Mouse (Mus musculus) skeletal muscle tissue, postnatal 0 days (tissue): ENCODE results near the gene Prss57. TPM values are rescaled to one million over a fixed set of nuclear protein-coding genes. Genes with fewer than 3 reads are reported as not detected.

Experiments used
- polyA plus RNA-seq: library from polyadenylated mRNA; unstranded; fragments of >200 nt; fragmentation: Nextera tagmentation; extraction: Ambion mirVana; gene quantifications from 2 replicates; pipeline ENCODE4 v1.2.1, GENCODE M21; 2015

Prss57 gene
- not detected in 2 replicates for polyA plus RNA-seq

DNA sequence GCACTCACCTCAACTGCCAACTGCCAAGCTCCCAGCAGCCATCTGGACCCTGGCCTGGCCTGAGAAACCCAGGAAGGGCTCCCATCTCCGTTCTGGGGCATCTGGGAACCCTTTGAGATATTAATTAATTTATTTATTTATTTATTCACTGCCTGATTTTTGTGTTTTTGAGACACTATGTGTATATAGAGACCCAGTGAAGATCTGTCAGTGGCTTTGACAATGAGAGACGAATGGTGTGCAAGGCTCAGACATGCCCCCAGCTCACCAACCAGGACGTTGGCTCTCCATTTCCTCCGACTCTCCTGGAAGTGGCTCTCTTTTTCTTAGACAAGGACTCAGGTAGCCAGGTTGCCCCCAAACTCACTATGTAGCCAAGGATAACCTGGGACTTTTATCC lies at the start of gene Prss57:
Gene Prss57, minus strand, starts transcription at position 101 of the 400 bp plus-strand sequence.

DNA sequence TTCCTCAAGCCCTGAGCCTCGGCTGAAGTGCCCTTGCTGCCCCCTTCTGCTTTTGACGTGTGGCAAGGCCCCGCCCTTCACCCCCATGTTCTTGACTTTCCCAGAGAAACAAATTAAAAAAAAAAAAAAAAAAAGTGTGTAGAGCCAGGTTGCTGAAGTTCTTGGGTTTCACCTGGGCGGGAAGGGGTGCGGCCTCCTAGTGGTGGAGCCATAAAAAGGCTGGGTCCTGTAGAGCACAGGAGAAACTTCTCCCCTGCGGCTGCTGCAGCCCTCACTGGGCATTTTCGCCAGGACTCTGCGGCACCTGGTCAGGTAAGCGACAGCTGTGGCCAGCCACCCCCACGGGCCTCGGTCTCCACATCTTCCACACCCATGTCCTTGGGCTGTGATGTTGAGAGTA lies 30.0 kb upstream of the Prss57 start, which contains the start of gene Misp:
Gene Misp, plus strand, starts transcription at position 208 of the 400 bp plus-strand sequence.

DNA sequence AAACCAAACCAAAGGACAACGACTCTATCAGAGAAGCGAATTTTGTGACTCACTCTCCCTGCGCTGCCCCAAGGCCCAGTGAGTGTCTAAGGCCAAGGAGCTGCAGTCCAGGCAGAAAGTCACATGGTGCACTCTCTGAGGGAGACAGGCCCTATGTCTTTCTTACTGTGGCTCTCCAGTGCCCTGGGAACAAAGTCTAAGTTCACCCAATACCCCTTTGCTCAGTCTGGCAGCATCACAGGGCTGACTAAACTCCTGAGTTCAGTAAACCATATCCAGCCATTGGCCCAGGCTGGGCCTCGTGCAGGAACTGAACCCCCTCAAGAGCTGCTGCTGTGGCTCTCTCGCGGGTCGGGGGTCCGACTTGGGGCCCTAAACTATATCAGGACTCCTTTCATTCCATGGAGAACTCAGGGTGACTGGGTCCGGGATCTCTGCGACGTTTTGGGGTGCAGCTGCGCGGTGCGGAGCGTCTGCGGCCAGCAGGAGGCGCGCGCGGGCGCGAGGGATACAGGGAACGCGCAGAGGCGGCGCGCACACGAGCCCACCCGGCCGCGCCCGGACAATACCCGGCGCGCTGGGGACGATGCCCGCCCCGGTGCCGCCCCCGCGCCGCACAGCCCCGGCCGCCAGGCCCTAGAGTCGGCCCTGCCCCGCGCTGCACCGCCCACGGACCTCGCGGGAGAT lies 2.4 kb upstream of the Prss57 start, which contains the start of gene Palm:
Gene Palm, plus strand, starts transcription at position 522 of the 687 bp plus-strand sequence.

DNA sequence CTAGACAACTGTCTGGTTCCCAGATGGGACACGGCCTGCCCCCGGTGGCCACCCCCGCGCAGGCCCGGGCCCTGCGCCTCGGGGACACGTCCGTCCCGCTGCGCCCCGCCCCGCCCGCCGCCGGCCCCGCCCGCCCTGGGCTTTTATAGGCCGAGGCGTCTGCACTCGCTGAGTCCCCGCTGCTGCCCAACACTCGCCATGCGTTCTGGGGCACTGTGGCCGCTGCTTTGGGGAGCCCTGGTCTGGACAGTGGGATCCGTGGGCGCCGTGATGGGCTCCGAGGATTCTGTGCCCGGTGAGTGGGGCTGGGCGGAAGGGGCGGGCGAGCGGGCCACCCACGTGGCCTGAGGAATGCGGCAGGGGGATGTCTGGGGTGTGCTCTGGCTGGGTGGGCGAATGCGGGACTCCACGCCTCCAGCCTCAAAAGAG lies 13.6 kb downstream of the Prss57 start, which contains the start of gene Fstl3:
Gene Fstl3, plus strand, starts transcription at position 170 of the 429 bp plus-strand sequence.

DNA sequence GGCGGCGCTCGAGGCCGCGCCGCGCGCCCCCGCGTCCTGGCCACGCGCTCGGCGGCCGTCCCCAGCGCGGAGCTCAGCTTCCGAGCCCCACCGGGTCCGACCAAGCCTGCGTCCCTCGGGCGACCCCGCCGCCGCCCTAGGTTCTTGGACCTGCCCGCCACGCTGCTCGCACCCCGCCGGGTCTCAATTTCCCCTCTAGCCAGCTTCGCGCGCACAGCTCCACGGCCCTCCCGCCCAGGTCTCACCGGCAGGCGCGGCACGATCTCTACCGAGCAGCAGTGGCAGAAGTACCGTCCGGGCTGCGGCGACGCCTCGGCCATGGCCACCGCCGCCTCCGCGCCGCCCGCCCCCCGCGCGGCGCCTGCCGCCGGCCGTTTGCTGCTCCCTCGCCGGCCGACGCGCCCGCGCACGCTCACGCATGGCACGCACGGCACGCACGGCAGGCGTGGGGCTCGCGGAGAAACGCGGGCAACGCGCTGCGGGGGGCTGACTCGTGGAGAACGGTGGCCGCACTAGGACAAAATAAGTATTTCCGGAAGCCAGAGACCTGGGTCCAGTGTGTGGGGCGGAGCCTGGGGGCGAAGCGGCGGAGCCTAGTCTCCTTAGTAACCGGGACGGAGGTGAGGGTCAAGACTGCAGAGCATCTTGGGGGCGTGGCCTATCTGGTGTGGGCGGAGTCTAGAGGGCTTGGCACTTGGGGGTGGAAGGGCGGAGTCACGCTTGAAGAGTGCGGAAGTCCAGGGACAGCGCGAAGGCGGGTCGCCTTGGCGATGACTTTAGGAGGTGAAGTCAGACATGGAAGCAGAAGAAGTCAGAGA lies 24.0 kb downstream of the Prss57 start, which contains the start of gene Rnf126:
Gene Rnf126, minus strand, starts transcription at position 445 of the 818 bp plus-strand sequence.

DNA sequence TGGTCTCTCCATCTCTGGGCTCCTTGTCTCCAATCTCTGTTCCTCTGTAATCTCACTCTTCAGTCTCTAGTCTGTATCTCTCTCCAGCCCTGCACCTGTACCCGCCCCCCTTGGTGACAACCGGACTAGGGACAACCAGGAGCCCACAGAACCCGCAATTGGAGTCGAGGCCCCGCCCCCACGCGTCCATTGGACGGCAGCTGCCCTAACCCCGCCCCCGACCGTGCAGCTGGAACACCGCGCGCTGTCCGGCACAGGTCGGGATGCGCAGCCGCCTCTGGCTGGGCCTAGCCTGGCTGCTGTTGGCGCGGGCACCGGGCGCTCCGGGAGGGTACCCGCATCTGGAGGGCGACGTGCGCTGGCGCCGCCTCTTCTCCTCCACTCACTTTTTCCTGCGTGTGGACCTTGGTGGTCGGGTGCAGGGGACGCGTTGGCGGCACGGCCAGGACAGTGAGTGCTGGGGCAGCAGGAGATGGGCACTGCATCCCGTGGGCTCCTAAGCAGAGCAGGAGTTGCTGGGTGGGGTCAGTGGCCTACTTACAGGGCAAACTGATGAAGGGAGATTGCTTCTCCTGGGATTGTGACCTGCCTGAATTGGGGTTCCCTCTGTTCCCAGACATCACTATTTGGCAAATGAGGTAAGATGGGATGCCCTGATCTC lies 35.8 kb downstream of the Prss57 start, which contains the start of gene Fgf22:
Gene Fgf22, plus strand, starts transcription at position 221 of the 661 bp plus-strand sequence.

DNA sequence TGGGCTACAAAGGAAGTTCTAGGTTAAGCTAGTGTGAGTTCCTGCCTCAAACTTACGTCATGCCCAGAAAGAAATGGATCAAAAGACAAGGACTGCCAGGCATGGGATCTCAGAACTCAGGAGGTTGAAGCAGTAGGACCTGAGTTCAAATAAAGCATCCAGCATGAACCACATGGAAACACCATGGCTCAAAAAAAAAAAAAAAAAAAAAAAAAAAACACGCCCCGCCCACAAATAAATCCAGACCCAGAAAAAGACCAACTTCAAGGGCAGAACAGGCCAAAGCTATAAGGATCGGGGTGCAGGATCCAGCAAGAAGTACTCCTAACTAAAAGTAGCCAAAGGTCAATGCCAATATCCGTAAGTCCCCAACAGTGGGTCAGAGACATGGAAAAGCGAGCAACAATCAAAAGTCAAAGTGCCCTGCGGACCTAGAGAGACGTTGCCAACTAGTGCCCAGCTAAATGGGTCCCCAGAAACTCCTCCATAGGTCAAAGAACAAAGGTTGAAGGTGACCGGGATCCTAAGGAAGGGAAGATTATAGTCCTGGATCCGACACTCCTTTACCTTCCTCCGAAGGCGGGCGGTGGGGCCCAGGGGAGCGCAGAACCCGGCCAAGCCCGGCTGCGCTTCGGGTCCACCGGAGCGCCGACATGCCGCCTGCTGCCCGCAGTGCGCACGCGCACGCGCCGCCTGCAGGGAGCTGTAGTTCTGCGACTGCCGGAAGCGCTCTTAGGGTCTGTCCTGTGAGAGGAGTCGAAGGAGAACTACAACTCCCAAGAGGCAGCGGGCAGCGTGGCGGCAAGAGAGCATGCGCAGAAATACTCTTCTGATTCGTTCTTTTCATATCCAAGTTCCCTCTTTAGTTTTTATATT lies 44.6 kb downstream of the Prss57 start, which contains the start of gene Polrmt:
Gene Polrmt, minus strand, starts transcription at position 684 of the 876 bp plus-strand sequence.

Other genes with a start within 250 kb of the Prss57 start
- gene Mier2, start 235.8 kb downstream of the Prss57 start, polyA plus RNA-seq = 20.8 and 20.9 TPM in 2 replicates
- gene Theg, start 203.6 kb downstream of the Prss57 start, polyA plus RNA-seq = not detected in 2 replicates
- not detected in 2 replicates for gene C2cd4c, start 176.9 kb downstream of the Prss57 start, polyA plus RNA-seq
- gene Shc2, start 153.0 kb downstream of the Prss57 start, polyA plus RNA-seq = 1.3 and 1.8 TPM in 2 replicates
- 0.13 TPM in 1 of 2 replicates, not detected in the other for gene Odf3l2, start 145.2 kb downstream of the Prss57 start, polyA plus RNA-seq
- 0.77 and 1.5 TPM in 2 replicates for gene Madcam1, start 126.4 kb downstream of the Prss57 start, polyA plus RNA-seq
- 36.8 and 43.0 TPM in 2 replicates for gene Tpgs1, start 121.6 kb downstream of the Prss57 start, polyA plus RNA-seq
- 329 and 340 TPM in 2 replicates for gene Cdc34, start 108.8 kb downstream of the Prss57 start, polyA plus RNA-seq
- 0.26 and 0.43 TPM in 2 replicates for gene Gzmm, start 101.9 kb downstream of the Prss57 start, polyA plus RNA-seq
- 614 and 720 TPM in 2 replicates for gene Bsg, start 86.5 kb downstream of the Prss57 start, polyA plus RNA-seq
- gene Hcn2, start 74.3 kb downstream of the Prss57 start, polyA plus RNA-seq = 0.04 and 0.10 TPM in 2 replicates
- gene Polrmt, start 44.4 kb downstream of the Prss57 start, polyA plus RNA-seq = 22.6 and 26.4 TPM in 2 replicates
- 0.14 and 0.51 TPM in 2 replicates for gene Fgf22, start 35.9 kb downstream of the Prss57 start, polyA plus RNA-seq
- gene Rnf126, start 24.0 kb downstream of the Prss57 start, polyA plus RNA-seq = 58.3 and 61.0 TPM in 2 replicates
- gene Fstl3, start 13.7 kb downstream of the Prss57 start, polyA plus RNA-seq = 3.3 and 3.8 TPM in 2 replicates
- gene Palm, start 2.6 kb upstream of the Prss57 start, polyA plus RNA-seq = 22.3 and 27.1 TPM in 2 replicates
- gene Misp, start 30.0 kb upstream of the Prss57 start, polyA plus RNA-seq = not detected in 2 replicates
- gene Ptbp1, start 63.5 kb upstream of the Prss57 start, polyA plus RNA-seq = 49.8 and 68.7 TPM in 2 replicates
- gene Prtn3, start 83.5 kb upstream of the Prss57 start, polyA plus RNA-seq = 0.76 and 0.79 TPM in 2 replicates
- gene Plppr3, start 83.7 kb upstream of the Prss57 start, polyA plus RNA-seq = 1.9 TPM in 2 replicates
- 0.24 and 1.7 TPM in 2 replicates for gene Elane, start 95.3 kb upstream of the Prss57 start, polyA plus RNA-seq
- gene Cfd, start 99.9 kb upstream of the Prss57 start, polyA plus RNA-seq = 53.1 and 1,890 TPM in 2 replicates
- 22.4 and 23.7 TPM in 2 replicates for gene Med16, start 118.0 kb upstream of the Prss57 start, polyA plus RNA-seq
- 15.9 TPM in 1 of 2 replicates, not detected in the other for gene Gm26602, start 119.9 kb upstream of the Prss57 start, polyA plus RNA-seq
- gene Kiss1r, start 126.0 kb upstream of the Prss57 start, polyA plus RNA-seq = 0.36 and 0.54 TPM in 2 replicates
- 89.9 and 90.5 TPM in 2 replicates for gene R3hdm4, start 130.2 kb upstream of the Prss57 start, polyA plus RNA-seq
- gene Arid3a, start 136.1 kb upstream of the Prss57 start, polyA plus RNA-seq = 0.69 and 2.1 TPM in 2 replicates
- gene Wdr18, start 169.2 kb upstream of the Prss57 start, polyA plus RNA-seq = 55.1 and 61.1 TPM in 2 replicates
- 0.32 and 0.43 TPM in 2 replicates for gene Grin3b, start 179.8 kb upstream of the Prss57 start, polyA plus RNA-seq
- 23.1 and 23.6 TPM in 2 replicates for gene Tmem259, start 193.4 kb upstream of the Prss57 start, polyA plus RNA-seq
- gene Cnn2, start 197.6 kb upstream of the Prss57 start, polyA plus RNA-seq = 44.5 and 55.3 TPM in 2 replicates
- 1.5 TPM in 2 replicates for gene Abca7, start 205.5 kb upstream of the Prss57 start, polyA plus RNA-seq
- gene Arhgap45, start 225.7 kb upstream of the Prss57 start, polyA plus RNA-seq = 2.7 and 4.2 TPM in 2 replicates
- 132 and 134 TPM in 2 replicates for gene Polr2e, start 248.8 kb upstream of the Prss57 start, polyA plus RNA-seq